Mouse (Mus musculus) urinary bladder, adult 2 months (tissue): Measurements from ENCODE around the gene Rapgef3. TPM values are rescaled to one million over a fixed set of nuclear protein-coding genes. Genes with fewer than 3 reads are reported as not detected.
A peak's percentile ranks its signal among the peaks of the same experiment; 100 is the strongest.

ENCODE experiments used
- DNase-seq: peaks from one replicate; pipeline ENCODE4 v3.0.0; 2022; ENCODE audit warnings: low spot score
- polyA plus RNA-seq: library from polyadenylated mRNA; depleted of rRNA; stranded (reverse); fragments of >200 nt; gene quantifications from 2 replicates; pipeline ENCODE4 v1.2.3, GENCODE M21; 2012; rRNA removed

Gene Rapgef3
- polyA plus RNA-seq, 1 experiment = 19.2 TPM

GRCm38 (mm10) chr15:97721008-97721701, 46.6 kb downstream of the Rapgef3 start:
- DNase-seq = no peak

- DNase-seq = no peak
Measured at GRCm38 (mm10) chr15:97720026-97720675, 47.6 kb downstream of the Rapgef3 start.

GRCm38 (mm10) chr15:97719494-97719893, 48.3 kb downstream of the Rapgef3 start:
- no peak for DNase-seq

GRCm38 (mm10) chr15:97718535-97719155, 49.1 kb downstream of the Rapgef3 start:
- no peak for DNase-seq

GRCm38 (mm10) chr15:97717861-97718534, 49.8 kb downstream of the Rapgef3 start:
- DNase-seq = peak; percentile 33

GRCm38 (mm10) chr15:97716782-97717181, 51.0 kb downstream of the Rapgef3 start:
- no peak for DNase-seq

GRCm38 (mm10) chr15:97715734-97716133, 52.0 kb downstream of the Rapgef3 start:
- DNase-seq = no peak

GRCm38 (mm10) chr15:97715083-97715482, 52.7 kb downstream of the Rapgef3 start:
- DNase-seq = no peak

GRCm38 (mm10) chr15:97712546-97712945, 55.2 kb downstream of the Rapgef3 start:
- no peak for DNase-seq

GRCm38 (mm10) chr15:97710906-97711305, 56.9 kb downstream of the Rapgef3 start:
- DNase-seq = no peak

- peak; percentile 85 for DNase-seq
Measured at GRCm38 (mm10) chr15:97705211-97706050, 62.3 kb downstream of the Rapgef3 start, which contains the start of gene Rpap3. TSS of gene Rpap3 (minus strand) at chr15:97705825.

- DNase-seq = no peak
Measured at GRCm38 (mm10) chr15:97696616-97697015, 71.2 kb downstream of the Rapgef3 start.

Other genes with a start within 250 kb of the Rapgef3 start
- 23.5 and 26.0 TPM in 2 replicates for gene Rpap3, start 62.1 kb downstream of the Rapgef3 start, polyA plus RNA-seq
- 1.7 and 2.1 TPM in 2 replicates for gene Endou, start 36.6 kb downstream of the Rapgef3 start, polyA plus RNA-seq
- 72.4 and 91.1 TPM in 2 replicates for gene Slc48a1, start 10.5 kb upstream of the Rapgef3 start, polyA plus RNA-seq
- gene Hdac7, start 76.5 kb upstream of the Rapgef3 start, polyA plus RNA-seq = 45.3 and 45.8 TPM in 2 replicates
- gene Vdr, start 142.7 kb upstream of the Rapgef3 start, polyA plus RNA-seq = 1.3 and 1.6 TPM in 2 replicates
- 65.7 and 80.9 TPM in 2 replicates for gene Tmem106c, start 196.2 kb upstream of the Rapgef3 start, polyA plus RNA-seq
- 0.08 and 0.10 TPM in 2 replicates for gene Col2a1, start 236.7 kb upstream of the Rapgef3 start, polyA plus RNA-seq